Mouse (Mus musculus): Measurements from ENCODE around the gene Stk38l.
"Not testable (repeated sequence)": the region's sequence is repeated elsewhere in the genome, so short reads cannot be mapped to it uniquely, and the experiment has no call there.

Gene Stk38l

GRCm38 (mm10) chr6:146738889-146739288 is 14.1 kb downstream of the Stk38l start:
- no peak for DNase-seq (ENCODE audit: low spot score)

- DNase-seq (ENCODE audit: low spot score), result no peak
Measured at GRCm38 (mm10) chr6:146740724-146741123, 15.9 kb downstream of the Stk38l start.

- DNase-seq (ENCODE audit: low spot score), result no peak
Measured at GRCm38 (mm10) chr6:146741986-146742635, 17.3 kb downstream of the Stk38l start.

- not testable (repeated sequence) for DNase-seq (ENCODE audit: low spot score)
Measured at GRCm38 (mm10) chr6:146744266-146744665, 19.5 kb downstream of the Stk38l start.

GRCm38 (mm10) chr6:146745180-146745579 is 20.4 kb downstream of the Stk38l start:
- no peak for DNase-seq (ENCODE audit: low spot score)

- DNase-seq (ENCODE audit: low spot score), result no peak
Measured at GRCm38 (mm10) chr6:146746577-146746976, 21.8 kb downstream of the Stk38l start.

- no peak for DNase-seq (ENCODE audit: low spot score)
Measured at GRCm38 (mm10) chr6:146747057-146747456, 22.3 kb downstream of the Stk38l start.

GRCm38 (mm10) chr6:146748271-146748670 is 23.5 kb downstream of the Stk38l start:
- DNase-seq (ENCODE audit: low spot score), result no peak

GRCm38 (mm10) chr6:146751671-146752070 is 26.9 kb downstream of the Stk38l start:
- no peak for DNase-seq (ENCODE audit: low spot score)

- DNase-seq (ENCODE audit: low spot score), result no peak
Measured at GRCm38 (mm10) chr6:146752178-146752577, 27.4 kb downstream of the Stk38l start.

- DNase-seq (ENCODE audit: low spot score), result no peak
Measured at GRCm38 (mm10) chr6:146752612-146753011, 27.8 kb downstream of the Stk38l start.

GRCm38 (mm10) chr6:146753560-146754160 is 28.9 kb downstream of the Stk38l start:
- DNase-seq (ENCODE audit: low spot score), result no peak

- no peak for DNase-seq (ENCODE audit: low spot score)
Measured at GRCm38 (mm10) chr6:146755136-146755535, 30.3 kb downstream of the Stk38l start.

- no peak for DNase-seq (ENCODE audit: low spot score)
Measured at GRCm38 (mm10) chr6:146755679-146756078, 30.9 kb downstream of the Stk38l start.

GRCm38 (mm10) chr6:146759027-146759426 is 34.2 kb downstream of the Stk38l start:
- no peak for DNase-seq (ENCODE audit: low spot score)

- DNase-seq (ENCODE audit: low spot score), result no peak
Measured at GRCm38 (mm10) chr6:146760022-146760421, 35.2 kb downstream of the Stk38l start.

- DNase-seq (ENCODE audit: low spot score), result no peak
Measured at GRCm38 (mm10) chr6:146760736-146761135, 35.9 kb downstream of the Stk38l start.

GRCm38 (mm10) chr6:146762264-146762898 is 37.6 kb downstream of the Stk38l start:
- DNase-seq (ENCODE audit: low spot score), result no peak

- no peak for DNase-seq (ENCODE audit: low spot score)
Measured at GRCm38 (mm10) chr6:146764593-146764992, 39.8 kb downstream of the Stk38l start.

- no peak for DNase-seq (ENCODE audit: low spot score)
Measured at GRCm38 (mm10) chr6:146765270-146765669, 40.5 kb downstream of the Stk38l start.

GRCm38 (mm10) chr6:146768813-146769404 is 44.1 kb downstream of the Stk38l start:
- no peak for DNase-seq (ENCODE audit: low spot score)

- DNase-seq (ENCODE audit: low spot score), result no peak
Measured at GRCm38 (mm10) chr6:146770005-146770745, 45.4 kb downstream of the Stk38l start.

All from ovary, postnatal 36 days (tissue).